Mouse (Mus musculus) midbrain, embryonic 16.5 days (tissue): ENCODE measurements around the gene Tbccd1. TPM values are rescaled to one million over a fixed set of nuclear protein-coding genes. Genes with fewer than 3 reads are reported as not detected.

Experiments used
- ATAC-seq: fragments of 200-750 bp; cut with Nextera tagmentation; 2 replicates; pipeline ENCODE4 v1.8.0; 2017; ENCODE audit warnings: moderate TSS enrichment
- H3K27ac ChIP-seq: fragments of 300-500 bp; sonication (generic); 2 replicates; pipeline ENCODE4 v1.5.1; 2014; ENCODE audit warnings: mild to moderate bottlenecking, low read length, mixed read lengths
- H3K27me3 ChIP-seq: fragments of 300-500 bp; sonication (generic); 2 replicates; pipeline ENCODE4 v1.6.1; 2014; ENCODE audit warnings: low read depth, low read length, mixed read lengths; ENCODE audit not compliant: control insufficient read depth, insufficient read depth
- H3K36me3 ChIP-seq: fragments of 300-500 bp; sonication (generic); 2 replicates; pipeline ENCODE4 v1.6.1; 2014; ENCODE audit warnings: mild to moderate bottlenecking, low read length, moderate library complexity, mixed read lengths; ENCODE audit not compliant: control insufficient read depth, insufficient read depth
- H3K4me1 ChIP-seq: fragments of 300-500 bp; sonication (generic); 2 replicates; pipeline ENCODE4 v1.6.1; 2014; ENCODE audit warnings: mild to moderate bottlenecking, low read length, mixed read lengths; ENCODE audit not compliant: control insufficient read depth, insufficient read depth
- H3K4me2 ChIP-seq: fragments of 300-500 bp; sonication (generic); 2 replicates; pipeline ENCODE4 v1.6.1; 2014; ENCODE audit warnings: mild to moderate bottlenecking, low read length, mixed read lengths
- H3K4me3 ChIP-seq: fragments of 300-500 bp; sonication (generic); 2 replicates; pipeline ENCODE4 v1.5.1; 2014; ENCODE audit warnings: low read depth, mild to moderate bottlenecking, low read length, moderate library complexity, mixed read lengths
- H3K9ac ChIP-seq: fragments of 300-500 bp; sonication (generic); 2 replicates; pipeline ENCODE4 v1.6.1; 2014; ENCODE audit warnings: low read depth, low read length, mixed read lengths
- H3K9me3 ChIP-seq: fragments of 300-500 bp; sonication (generic); replicated peaks from 2 replicates; pipeline ENCODE4 v1.6.1; 2014; ENCODE audit warnings: mild to moderate bottlenecking, low read length, mixed read lengths; ENCODE audit not compliant: control insufficient read depth, poor library complexity, severe bottlenecking
- whole genome bisulfite sequencing: fragments of 180-500 bp; shearing (Covaris S2); extraction: QIAGEN DNeasy Blood & Tissue Kit; methylation state at CpG from one replicate; pipeline ENCODE4 v1.1.7; 2014; 5-methylcytosine and 5-hydroxymethylcytosine counted together
- polyA plus RNA-seq: library from polyadenylated mRNA; unstranded; fragments of >200 nt; fragmentation: Nextera tagmentation; extraction: Ambion mirVana; gene quantifications from 2 replicates; pipeline ENCODE4 v1.2.1, GENCODE M21; 2015

Gene Tbccd1
- polyA plus RNA-seq, 1 experiment from 2014 or later, result 20.5 TPM

- Histone ChIP-seq H3K4me3 (no peak overlapping the region), H3K9ac (no peak overlapping the region), H3K36me3 (no peaks in the 10 kb centered on the region), H3K4me2 (no peak overlapping the region), H3K4me1 (no peaks in the 10 kb centered on the region), H3K27me3 (no peaks in the 10 kb centered on the region), H3K9me3 (no peaks in the 10 kb centered on the region), H3K27ac (no peak overlapping the region)
- 93% methylated on average over 8 of the region's 8 CpGs for WGBS
- no peak for ATAC-seq
These were observed 32.2 kb upstream of the Tbccd1 start for GRCm38 (mm10) chr16:22889716-22890115.

DNA sequence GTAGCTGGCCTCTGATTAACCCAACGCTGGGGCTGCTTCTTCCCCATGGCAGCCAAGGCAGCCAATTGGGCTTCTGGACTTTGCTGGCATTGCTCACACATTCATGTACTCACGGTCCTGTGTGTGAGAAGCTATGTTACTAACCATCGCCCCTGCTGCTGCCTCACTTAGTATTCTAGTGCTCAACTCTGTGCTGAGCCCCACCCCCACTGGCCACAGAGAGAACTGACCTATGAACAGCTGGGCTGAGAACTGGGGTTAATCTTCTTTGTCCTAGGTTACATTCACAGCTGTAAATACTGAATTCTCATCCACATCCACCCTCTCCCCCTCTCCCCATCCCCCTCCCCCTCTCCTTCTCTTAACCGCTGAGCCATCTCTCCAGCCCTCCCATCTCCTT is 31.4 kb upstream of the Tbccd1 start:
- ATAC-seq, result no peak
- H3K4me3 ChIP-seq, result no peak overlapping the region
- H3K9me3 ChIP-seq, result no peaks in the 10 kb centered on the region
- H3K27me3 ChIP-seq, result no peaks in the 10 kb centered on the region
- H3K27ac ChIP-seq, result no peak overlapping the region
- H3K36me3 ChIP-seq, result no peaks in the 10 kb centered on the region
- H3K9ac ChIP-seq, result no peak overlapping the region
- no peak overlapping the region for H3K4me2 ChIP-seq
- WGBS, result 41% methylated on average over 4 of the region's 4 CpGs
- no peaks in the 10 kb centered on the region for H3K4me1 ChIP-seq

DNA sequence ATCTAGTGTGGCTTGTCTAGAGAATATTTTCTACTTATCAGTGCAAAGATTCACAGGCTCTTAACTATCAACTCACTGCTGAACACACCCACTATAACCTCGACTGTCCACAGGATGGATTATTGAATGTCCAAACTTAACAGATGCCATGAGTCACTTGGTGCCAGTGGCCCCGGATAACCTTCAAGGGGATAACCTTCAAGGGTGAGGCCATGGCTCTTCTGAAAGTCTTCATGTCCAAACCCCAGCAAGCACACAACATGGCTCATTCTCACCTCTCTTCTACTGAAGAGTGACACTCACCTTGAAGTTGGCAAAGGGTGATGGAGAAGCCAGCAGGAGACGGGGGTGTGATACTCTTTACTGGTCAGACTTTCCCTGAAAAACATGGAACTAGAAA is 29.3 kb upstream of the Tbccd1 start:
- WGBS, result 82% methylated on average over 3 of the region's 3 CpGs
- Histone ChIP-seq H3K4me3 (no peak overlapping the region), H3K9ac (no peak overlapping the region), H3K4me2 (no peak overlapping the region), H3K4me1 (no peaks in the 10 kb centered on the region), H3K27me3 (no peaks in the 10 kb centered on the region), H3K36me3 (no peaks in the 10 kb centered on the region), H3K9me3 (no peaks in the 10 kb centered on the region), H3K27ac (no peak overlapping the region)
- no peak for ATAC-seq

- H3K4me3 ChIP-seq, result no peak overlapping the region
- no peak overlapping the region for H3K4me2 ChIP-seq
- ATAC-seq, result no peak
- 52% methylated on average over 4 of the region's 4 CpGs for WGBS
- H3K9me3 ChIP-seq, result no peaks in the 10 kb centered on the region
- no peak overlapping the region for H3K9ac ChIP-seq
- no peaks in the 10 kb centered on the region for H3K36me3 ChIP-seq
- H3K4me1 ChIP-seq, result no peaks in the 10 kb centered on the region
- no peak overlapping the region for H3K27ac ChIP-seq
- no peaks in the 10 kb centered on the region for H3K27me3 ChIP-seq
These were observed 27.9 kb upstream of the Tbccd1 start for GRCm38 (mm10) chr16:22885356-22885755.

DNA sequence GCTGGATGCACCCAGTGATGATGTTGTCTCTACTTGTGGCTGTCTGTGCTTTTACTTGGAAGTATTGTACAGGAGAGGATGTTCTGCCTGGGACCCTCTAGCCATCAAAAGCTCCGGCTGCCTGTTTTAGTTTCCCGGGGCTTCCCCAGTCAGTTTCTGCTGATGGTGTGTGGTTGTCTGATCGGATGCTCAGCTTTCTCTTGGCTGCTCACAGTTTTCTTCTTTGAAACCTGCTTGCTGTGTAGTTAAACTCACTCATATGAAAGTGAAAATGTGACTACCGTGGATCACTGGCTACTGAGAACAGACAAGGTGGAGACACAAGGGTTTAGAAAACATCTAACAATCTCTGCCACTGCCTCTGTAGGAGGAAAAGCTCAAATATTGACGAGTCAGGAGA is 26.0 kb upstream of the Tbccd1 start:
- Histone ChIP-seq H3K4me1 (no peaks in the 10 kb centered on the region), H3K27ac (no peak overlapping the region), H3K4me2 (no peak overlapping the region), H3K9ac (no peak overlapping the region), H3K4me3 (no peak overlapping the region), H3K36me3 (no peaks in the 10 kb centered on the region), H3K9me3 (no peaks in the 10 kb centered on the region), H3K27me3 (no peaks in the 10 kb centered on the region)
- ATAC-seq, result no peak
- 85% methylated on average over 5 of the region's 5 CpGs for WGBS

- H3K4me2 ChIP-seq, result no peak overlapping the region
- no peak for ATAC-seq
- H3K9me3 ChIP-seq, result no peaks in the 10 kb centered on the region
- no peaks in the 10 kb centered on the region for H3K27me3 ChIP-seq
- H3K27ac ChIP-seq, result no peak overlapping the region
- H3K36me3 ChIP-seq, result no peaks in the 10 kb centered on the region
- 81% methylated on average over 4 of the region's 4 CpGs for WGBS
- H3K4me1 ChIP-seq, result no peaks in the 10 kb centered on the region
- H3K4me3 ChIP-seq, result no peak overlapping the region
- H3K9ac ChIP-seq, result no peak overlapping the region
These were observed 24.0 kb upstream of the Tbccd1 start for GRCm38 (mm10) chr16:22881487-22881886.

DNA sequence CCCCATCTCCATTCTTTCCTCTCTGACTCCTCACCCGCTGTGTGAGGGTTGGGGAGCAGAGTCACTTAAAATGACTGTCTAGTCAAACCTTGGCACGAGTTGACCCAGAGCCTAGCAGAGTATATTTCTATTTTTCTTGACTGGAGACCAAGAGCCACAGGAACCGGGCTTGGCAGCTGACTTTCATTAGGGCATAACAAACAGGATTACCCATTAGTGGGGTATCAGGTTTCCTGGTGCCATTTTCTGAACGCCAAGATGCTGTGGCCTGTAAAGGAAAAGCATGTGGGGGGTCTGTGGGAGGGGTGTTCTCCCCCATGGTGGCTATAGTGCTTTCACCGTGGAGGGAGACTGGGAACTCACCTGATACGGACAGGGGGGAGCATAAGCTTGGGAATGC is 23.4 kb upstream of the Tbccd1 start:
- Histone ChIP-seq H3K36me3 (no peaks in the 10 kb centered on the region), H3K9ac (no peak overlapping the region), H3K4me1 (no peaks in the 10 kb centered on the region), H3K27ac (no peak overlapping the region), H3K27me3 (no peaks in the 10 kb centered on the region), H3K4me2 (no peak overlapping the region), H3K4me3 (no peak overlapping the region), H3K9me3 (no peaks in the 10 kb centered on the region)
- ATAC-seq, result no peak
- WGBS, result 7% methylated on average over 6 of the region's 6 CpGs

GRCm38 (mm10) chr16:22879945-22880595 is 22.6 kb upstream of the Tbccd1 start:
- Histone ChIP-seq H3K36me3 (no peaks in the 10 kb centered on the region), H3K27me3 (no peaks in the 10 kb centered on the region), H3K27ac (no peak overlapping the region), H3K4me3 (no peak overlapping the region), H3K4me2 (no peak overlapping the region), H3K9me3 (no peaks in the 10 kb centered on the region), H3K9ac (no peak overlapping the region), H3K4me1 (no peaks in the 10 kb centered on the region)
- ATAC-seq, result no peak
- WGBS, result 68% methylated on average over 7 of the region's 7 CpGs

DNA sequence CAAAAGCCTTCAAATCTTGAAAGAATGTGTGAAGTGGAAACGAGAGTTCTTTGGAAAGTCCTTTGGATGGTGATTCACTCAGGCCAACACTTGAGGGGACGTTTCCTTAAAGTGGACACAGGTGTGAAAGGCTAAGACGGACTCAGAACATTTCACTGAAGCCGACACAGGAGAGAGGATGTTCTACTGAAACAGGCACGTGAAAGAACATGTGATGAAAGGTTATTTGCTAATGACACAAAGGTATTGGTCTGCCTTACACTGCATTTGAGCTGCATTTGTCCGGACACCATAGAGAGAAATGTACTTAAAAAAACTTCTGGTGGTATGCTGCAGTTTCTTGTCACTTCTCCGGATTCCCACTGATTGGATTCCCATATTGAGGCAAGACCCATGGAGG is 21.2 kb upstream of the Tbccd1 start:
- no peaks in the 10 kb centered on the region for H3K9me3 ChIP-seq
- ATAC-seq, result no peak
- H3K4me2 ChIP-seq, result no peak overlapping the region
- H3K36me3 ChIP-seq, result no peaks in the 10 kb centered on the region
- H3K9ac ChIP-seq, result no peak overlapping the region
- H3K4me3 ChIP-seq, result no peak overlapping the region
- H3K27me3 ChIP-seq, result no peaks in the 10 kb centered on the region
- no peaks in the 10 kb centered on the region for H3K4me1 ChIP-seq
- 77% methylated on average over 7 of the region's 7 CpGs for whole genome bisulfite sequencing
- no peak overlapping the region for H3K27ac ChIP-seq
